Mouse (Mus musculus) MEL (cell line): ENCODE measurements around the gene Steap3. TPM values are rescaled to one million over a fixed set of nuclear protein-coding genes. Genes with fewer than 3 reads are reported as not detected.
A peak's percentile ranks its signal among the peaks of the same experiment; 100 is the strongest.

Experiments used
- DNase-seq: peaks from one replicate; pipeline ENCODE4 v3.0.0; 2011; ENCODE audit warnings: low read depth, low spot score
- H3K27ac ChIP-seq: 2 replicates; pipeline ENCODE4 v1.5.1; 2012; ENCODE audit warnings: low read depth, mild to moderate bottlenecking, control low read depth, low read length, moderate library complexity; ENCODE audit not compliant: control insufficient read depth
- H3K27me3 ChIP-seq, 2 experiments: fragments of 150-350 bp in 1 of 2; sonication (generic) in 1 of 2; 2 replicates each; pipeline ENCODE4 v1.6.1; 2012; ENCODE audit warnings: low read length in 2 of 2, mild to moderate bottlenecking in 2 of 2, improper control_type of control experiment in 1 of 2, moderate library complexity in 1 of 2; ENCODE audit not compliant: insufficient read depth in 2 of 2, control insufficient read depth in 1 of 2
- H3K36me3 ChIP-seq, 2 experiments: 2 replicates each; pipeline ENCODE4 v1.6.1; 2012 to 2014; ENCODE audit warnings: low read length in 2 of 2, improper control_type of control experiment in 1 of 2, inconsistent platforms in 1 of 2, mild to moderate bottlenecking in 1 of 2; ENCODE audit not compliant: insufficient read depth in 2 of 2, control insufficient read depth in 1 of 2
- H3K4me1 ChIP-seq, 2 experiments: fragments of 150-350 bp in 1 of 2; sonication (generic) in 1 of 2; 2 replicates each; pipeline ENCODE4 v1.6.1; 2012; ENCODE audit warnings: low read length in 2 of 2, improper control_type of control experiment in 1 of 2, mild to moderate bottlenecking in 1 of 2; ENCODE audit not compliant: insufficient read depth in 2 of 2, control insufficient read depth in 1 of 2
- H3K4me3 ChIP-seq, 2 experiments: fragments of 150-350 bp in 1 of 2; sonication (generic) in 1 of 2; 2 replicates each; pipeline ENCODE4 v1.5.1; 2012; ENCODE audit warnings: low read depth in 2 of 2, low read length in 2 of 2, mild to moderate bottlenecking in 2 of 2, moderate library complexity in 2 of 2, control low read depth in 1 of 2, improper control_type of control experiment in 1 of 2; ENCODE audit not compliant: control insufficient read depth in 1 of 2, insufficient read depth in 1 of 2
- H3K79me2 ChIP-seq: 2 replicates; pipeline ENCODE4 v1.6.1; 2012; ENCODE audit warnings: mild to moderate bottlenecking, low read length, moderate library complexity; ENCODE audit not compliant: control insufficient read depth, poor library complexity, insufficient read depth
- H3K9ac ChIP-seq: 2 replicates; pipeline ENCODE4 v1.6.1; 2012; ENCODE audit warnings: low read depth, mild to moderate bottlenecking, control low read depth, low read length, moderate library complexity; ENCODE audit not compliant: control insufficient read depth, poor library complexity, severe bottlenecking
- H3K9me3 ChIP-seq: fragments of 150-350 bp; sonication (generic); replicated peaks from 2 replicates; pipeline ENCODE4 v1.6.1; 2012; ENCODE audit warnings: mild to moderate bottlenecking, low read length, improper control_type of control experiment, moderate library complexity; ENCODE audit not compliant: insufficient read depth
- CHD1 ChIP-seq: IDR thresholded peaks from 2 replicates; pipeline ENCODE4 v1.6.1; 2012; ENCODE audit warnings: low read depth, mild to moderate bottlenecking, inconsistent platforms, low read length, improper control_type of control experiment
- CHD2 ChIP-seq: IDR thresholded peaks from 2 replicates; pipeline ENCODE4 v1.6.1; 2011; ENCODE audit warnings: low read length, improper control_type of control experiment
- CTCF ChIP-seq, 3 experiments: IDR thresholded peaks in 2 of 3; conservative IDR thresholded peaks in 1 of 3; 2 replicates each; pipeline ENCODE4 v1.5.1; 2011 to 2012; ENCODE audit warnings: low read length in 3 of 3, low read depth in 2 of 3, mild to moderate bottlenecking in 2 of 3, improper control_type of control experiment in 1 of 3, inconsistent platforms in 1 of 3, mixed read lengths in 1 of 3, moderate library complexity in 1 of 3; ENCODE audit not compliant: control insufficient read depth in 1 of 3, insufficient read depth in 1 of 3, poor library complexity in 1 of 3, severe bottlenecking in 1 of 3
- EP300 ChIP-seq, 2 experiments: IDR thresholded peaks; 2 replicates each; pipeline ENCODE4 v1.6.1; 2011; ENCODE audit warnings: improper control_type of control experiment in 2 of 2, low read length in 2 of 2, low read depth in 1 of 2, mild to moderate bottlenecking in 1 of 2
- GATA1 ChIP-seq: IDR thresholded peaks from 2 replicates; pipeline ENCODE4 v1.6.1; 2011; ENCODE audit warnings: low read depth, low read length, improper control_type of control experiment
- JUND ChIP-seq: IDR thresholded peaks from 2 replicates; pipeline ENCODE4 v1.6.1; 2011; ENCODE audit warnings: low read depth, mild to moderate bottlenecking, improper control_type of control experiment, low read length
- MEF2A ChIP-seq: IDR thresholded peaks from 2 replicates; pipeline ENCODE4 v1.6.1; 2014; ENCODE audit warnings: low read depth, mild to moderate bottlenecking, inconsistent platforms, low read length, improper control_type of control experiment; ENCODE audit not compliant: poor library complexity, insufficient replicate concordance, severe bottlenecking; ENCODE audit errors: extremely low read depth
- MXI1 ChIP-seq: IDR thresholded peaks from 2 replicates; pipeline ENCODE4 v1.6.1; 2011; ENCODE audit warnings: mild to moderate bottlenecking, low read depth, low read length, improper control_type of control experiment
- NRF1 ChIP-seq: IDR thresholded peaks from 2 replicates; pipeline ENCODE4 v1.6.1; 2014; ENCODE audit warnings: low read depth, mild to moderate bottlenecking, inconsistent platforms, low read length, improper control_type of control experiment, moderate library complexity; ENCODE audit not compliant: poor library complexity, insufficient read depth, severe bottlenecking
- ZC3H11A ChIP-seq: IDR thresholded peaks from 2 replicates; pipeline ENCODE4 v1.6.1; 2012; ENCODE audit warnings: low read depth, mild to moderate bottlenecking, inconsistent platforms, low read length, improper control_type of control experiment
- ZKSCAN1 ChIP-seq: IDR thresholded peaks from 2 replicates; pipeline ENCODE4 v1.6.1; 2012; ENCODE audit warnings: low read depth, mild to moderate bottlenecking, inconsistent platforms, low read length, improper control_type of control experiment, moderate library complexity
- ZNF384 ChIP-seq: IDR thresholded peaks from 2 replicates; pipeline ENCODE4 v1.6.1; 2012; ENCODE audit warnings: low read depth, mild to moderate bottlenecking, inconsistent platforms, low read length, improper control_type of control experiment
- polyA plus RNA-seq, 2 experiments: library from polyadenylated mRNA; stranded (reverse) in 1 of 2; unstranded in 1 of 2; fragments of >175 nt in 1 of 2; fragments of >200 nt in 1 of 2; gene quantifications; 2 replicates each; pipeline versions ENCODE4 v1.2.1 to v1.2.4; 2012; ENCODE audit warnings: low replicate concordance in 2 of 2, low read depth in 1 of 2; ENCODE audit not compliant: insufficient read length in 2 of 2, insufficient read depth in 1 of 2, missing spikeins in 1 of 2
- total RNA-seq: library from RNA; depleted of rRNA; stranded (reverse); fragments of 300-350 nt; gene quantifications from 2 replicates; pipeline ENCODE4 v1.2.3, GENCODE M21; 2012

Gene Steap3
- total and polyA plus RNA-seq, 3 experiments = 50.2 to 101 (median 98.2) TPM

- H3K9ac ChIP-seq = no peak overlapping the region
- no peak for DNase-seq
- H3K79me2 ChIP-seq = peaks cover 32% of the 10 kb centered on the region
- peaks cover 14 to 19% of the 10 kb centered on the region in 2 experiments for H3K36me3 ChIP-seq
- peaks cover 4 to 23% of the 10 kb centered on the region in 2 experiments for H3K4me1 ChIP-seq
- H3K9me3 ChIP-seq = no peaks in the 10 kb centered on the region
- TF ChIP-seq MXI1 = no peak
- no peaks in the 10 kb centered on the region for H3K27me3 ChIP-seq
- H3K4me3 ChIP-seq = no peak overlapping the region
- H3K27ac ChIP-seq = no peak overlapping the region
Measured at GRCm38 (mm10) chr1:120251193-120251592, 21.3 kb downstream of the Steap3 start.

- TF ChIP-seq ZC3H11A (no peak), EP300 (IDR thresholded peaks at IDR 0.05; ENCODE audit: low read depth in 1 of 2, low read length in 2 of 2) (no peak), CHD2 (no peak), ZNF384 (no peak), CHD1 (no peak), CTCF (IDR thresholded peaks at IDR 0.05 in 2 of 3, conservative IDR thresholded peaks at IDR 0.05 in 1 of 3; ENCODE audit: control insufficient read depth in 1 of 3, insufficient read depth in 1 of 3, low read depth in 2 of 3, low read length in 3 of 3, poor library complexity in 1 of 3, severe bottlenecking in 1 of 3) (no peak), NRF1 (no peak)
- Histone ChIP-seq H3K27ac (no peak overlapping the region), H3K79me2 (peaks cover 31% of the 10 kb centered on the region), H3K4me1 (peaks cover 1 to 21% of the 10 kb centered on the region in 2 experiments; a peak in 3 of 4 replicates), H3K4me3 (no peak overlapping the region), H3K36me3 (peaks cover 15 to 16% of the 10 kb centered on the region in 2 experiments), H3K9ac (no peak overlapping the region), H3K9me3 (no peaks in the 10 kb centered on the region), H3K27me3 (no peaks in the 10 kb centered on the region)
- DNase-seq = no peak
Measured at GRCm38 (mm10) chr1:120250586-120250985, 21.9 kb downstream of the Steap3 start.

GRCm38 (mm10) chr1:120249842-120250241 is 22.7 kb downstream of the Steap3 start:
- no peak overlapping the region for H3K27ac ChIP-seq
- H3K4me3 ChIP-seq = no peak overlapping the region
- H3K36me3 ChIP-seq = peaks cover 14 to 16% of the 10 kb centered on the region in 2 experiments
- H3K9ac ChIP-seq = no peak overlapping the region
- H3K9me3 ChIP-seq = no peaks in the 10 kb centered on the region
- no peaks in the 10 kb centered on the region for H3K27me3 ChIP-seq
- peaks cover 29% of the 10 kb centered on the region for H3K79me2 ChIP-seq
- TF ChIP-seq NRF1 (no peak), ZC3H11A (no peak), GATA1 (0 out of 2 replicates have a peak, but pooled peaks have one; percentile 10), MEF2A (no peak), ZKSCAN1 (no peak), JUND (no peak)
- H3K4me1 ChIP-seq = peaks cover 1 to 19% of the 10 kb centered on the region in 2 experiments; a peak in 3 of 4 replicates
- no peak for DNase-seq
